Mouse (Mus musculus): ENCODE data around the gene Lsm11. TPM values are rescaled to one million over a fixed set of nuclear protein-coding genes. Genes with fewer than 3 reads are reported as not detected.

The Lsm11 gene
- 1 to 10 TPM in 21 of 26 experiments, under 1 TPM in 5; 0.62 to 5.6 (median 2.0) TPM for total RNA-seq (2018; cell fraction: chromatin; rRNA removed)
- 1 to 10 TPM; 1.2 to 4.2 (median 2.2) TPM for total RNA-seq (2018; cell fraction: cytosol; rRNA removed)
- 1 to 10 TPM in 24 of 26 experiments, under 1 TPM in 2; 0.64 to 7.8 (median 2.5) TPM for total RNA-seq (2018; cell fraction: nucleus; rRNA removed)
- polyA plus RNA-seq (2018), result 0.96 to 5.4 TPM (median 1.9 TPM) in 3 replicates

- Histone ChIP-seq H3K36me3 (ENCODE audit: inconsistent target) (peaks cover 5% of the 10 kb centered on the region; the same call in 1 of the 2 replicates), H3K4me3 (ENCODE audit: inconsistent target) (peak within 1 kb of the TSS; percentile 57), H3K27ac (peak within 1 kb of the TSS; percentile 35), H3K79me2 (ENCODE audit: inconsistent target) (peaks cover 37% of the 10 kb centered on the region)
- WGBS (ENCODE audit: missing documents), result 1% methylated on average over 37 of the region's 55 CpGs
Measured at GRCm38 (mm10) chr11:45944643-45945156, at the start of gene Lsm11. Gene Lsm11, minus strand, starts transcription at chr11:45944935.

GRCm38 (mm10) chr11:45992087-45992486 lies 47.4 kb upstream of the Lsm11 start:
- no peaks in the 10 kb centered on the region for H3K36me3 ChIP-seq (ENCODE audit: inconsistent target)
- 73% methylated on average over 13 of the region's 13 CpGs for WGBS (ENCODE audit: missing documents)
- no peak overlapping the region for H3K4me3 ChIP-seq (ENCODE audit: inconsistent target)
- no peak overlapping the region for H3K27ac ChIP-seq
- H3K79me2 ChIP-seq (ENCODE audit: inconsistent target), result no peaks in the 10 kb centered on the region

- no peak overlapping the region for H3K4me3 ChIP-seq (ENCODE audit: inconsistent target)
- H3K27ac ChIP-seq, result no peak overlapping the region
- 30% methylated on average over 16 of the region's 16 CpGs for WGBS (ENCODE audit: missing documents)
- H3K79me2 ChIP-seq (ENCODE audit: inconsistent target), result no peaks in the 10 kb centered on the region
- H3K36me3 ChIP-seq (ENCODE audit: inconsistent target), result no peaks in the 10 kb centered on the region
Measured at GRCm38 (mm10) chr11:45991604-45992003, 46.9 kb upstream of the Lsm11 start.

GRCm38 (mm10) chr11:45980893-45981253 lies 36.1 kb upstream of the Lsm11 start:
- no peaks in the 10 kb centered on the region for H3K36me3 ChIP-seq (ENCODE audit: inconsistent target)
- WGBS (ENCODE audit: missing documents), result 72% methylated on average over 19 of the region's 19 CpGs
- no peak overlapping the region for H3K27ac ChIP-seq
- H3K4me3 ChIP-seq (ENCODE audit: inconsistent target), result no peak overlapping the region
- H3K79me2 ChIP-seq (ENCODE audit: inconsistent target), result no peaks in the 10 kb centered on the region

GRCm38 (mm10) chr11:45979946-45980892 lies 35.5 kb upstream of the Lsm11 start, which contains the start of gene Sox30:
Gene Sox30, plus strand, starts transcription at chr11:45980310.
- H3K36me3 ChIP-seq (ENCODE audit: inconsistent target), result no peaks in the 10 kb centered on the region
- WGBS (ENCODE audit: missing documents), result 20% methylated on average over 70 of the region's 115 CpGs
- H3K27ac ChIP-seq, result no peak within 1 kb of the TSS
- no peak within 1 kb of the TSS for H3K4me3 ChIP-seq (ENCODE audit: inconsistent target)
- no peaks in the 10 kb centered on the region for H3K79me2 ChIP-seq (ENCODE audit: inconsistent target)

DNA sequence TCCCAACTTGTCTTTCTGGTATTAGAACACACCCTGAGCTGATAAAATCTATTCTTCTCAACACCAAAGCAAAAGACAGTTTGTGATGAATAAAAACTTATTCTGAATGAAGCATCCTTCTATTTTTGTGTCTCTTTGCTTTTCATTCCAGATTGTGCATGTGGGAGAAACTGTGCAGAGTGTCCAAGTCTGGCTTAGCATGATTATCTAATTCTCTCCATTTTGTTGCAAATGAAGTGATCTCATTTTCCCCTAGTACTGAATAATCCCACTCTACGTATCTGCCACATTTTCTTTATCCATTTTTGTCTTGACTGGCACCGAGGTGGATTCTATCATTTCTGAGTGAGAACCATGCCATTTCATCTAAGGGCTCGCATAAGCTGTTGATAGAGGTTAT lies 31.3 kb upstream of the Lsm11 start:
- no peak overlapping the region for H3K4me3 ChIP-seq (ENCODE audit: inconsistent target)
- WGBS (ENCODE audit: missing documents), result 96% methylated on average over 3 of the region's 3 CpGs
- H3K36me3 ChIP-seq (ENCODE audit: inconsistent target), result no peaks in the 10 kb centered on the region
- no peak overlapping the region for H3K27ac ChIP-seq
- no peaks in the 10 kb centered on the region for H3K79me2 ChIP-seq (ENCODE audit: inconsistent target)

DNA sequence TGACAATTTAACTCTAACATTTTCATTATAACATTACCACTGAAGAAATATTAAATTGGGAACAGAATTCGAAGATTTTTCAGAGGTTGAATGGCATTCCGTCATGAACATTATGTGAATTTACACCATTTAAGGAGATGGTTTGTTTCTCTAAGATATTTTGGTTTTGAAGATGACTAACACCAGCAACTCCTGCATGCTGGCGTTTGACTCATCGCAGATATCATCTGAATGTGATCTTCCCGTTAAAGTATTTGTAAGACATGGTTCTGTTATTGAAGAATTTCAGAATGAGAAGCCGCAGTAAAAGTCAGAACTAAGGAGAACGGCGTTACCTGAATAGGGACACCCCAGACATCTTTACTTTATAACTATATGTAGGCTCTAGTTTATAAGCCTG lies 29.7 kb upstream of the Lsm11 start:
- WGBS (ENCODE audit: missing documents), result 92% methylated on average over 8 of the region's 8 CpGs
- Histone ChIP-seq H3K4me3 (ENCODE audit: inconsistent target) (no peak overlapping the region), H3K27ac (no peak overlapping the region)

DNA sequence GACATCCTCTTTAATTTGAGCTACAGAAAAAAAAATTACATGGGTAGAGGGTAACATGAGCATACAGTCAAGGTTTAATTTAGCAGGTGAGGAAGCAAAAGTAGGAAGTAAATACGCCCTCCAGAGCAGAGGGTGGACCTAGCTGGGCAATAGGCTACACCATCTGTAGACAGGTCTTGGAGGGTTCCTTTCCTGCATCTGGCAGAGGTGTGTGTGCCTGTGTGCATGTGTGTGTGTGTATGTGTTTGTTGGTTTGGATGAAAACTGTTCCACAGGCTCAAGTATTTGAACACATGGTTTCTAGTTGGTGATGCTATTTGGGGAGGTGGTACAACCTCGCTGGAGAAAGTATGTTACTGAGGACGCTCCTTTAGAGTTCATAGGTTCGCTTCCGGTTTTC lies 28.9 kb upstream of the Lsm11 start:
- Histone ChIP-seq H3K36me3 (ENCODE audit: inconsistent target) (no peaks in the 10 kb centered on the region), H3K27ac (no peak overlapping the region), H3K4me3 (ENCODE audit: inconsistent target) (no peak overlapping the region), H3K79me2 (ENCODE audit: inconsistent target) (no peaks in the 10 kb centered on the region)
- WGBS (ENCODE audit: missing documents), result 70% methylated on average over 5 of the region's 5 CpGs

More for the DNA sequence above, 29.7 kb upstream of the Lsm11 start:
- Histone ChIP-seq H3K79me2 (ENCODE audit: inconsistent target) (no peaks in the 10 kb centered on the region), H3K36me3 (ENCODE audit: inconsistent target) (no peaks in the 10 kb centered on the region)

- H3K79me2 ChIP-seq (ENCODE audit: inconsistent target), result no peaks in the 10 kb centered on the region
- no peak overlapping the region for H3K4me3 ChIP-seq (ENCODE audit: inconsistent target)
- no peak overlapping the region for H3K27ac ChIP-seq
- 90% methylated on average over 3 of the region's 3 CpGs for WGBS (ENCODE audit: missing documents)
- no peaks in the 10 kb centered on the region for H3K36me3 ChIP-seq (ENCODE audit: inconsistent target)
Measured at GRCm38 (mm10) chr11:45968466-45968865, 23.7 kb upstream of the Lsm11 start.

DNA sequence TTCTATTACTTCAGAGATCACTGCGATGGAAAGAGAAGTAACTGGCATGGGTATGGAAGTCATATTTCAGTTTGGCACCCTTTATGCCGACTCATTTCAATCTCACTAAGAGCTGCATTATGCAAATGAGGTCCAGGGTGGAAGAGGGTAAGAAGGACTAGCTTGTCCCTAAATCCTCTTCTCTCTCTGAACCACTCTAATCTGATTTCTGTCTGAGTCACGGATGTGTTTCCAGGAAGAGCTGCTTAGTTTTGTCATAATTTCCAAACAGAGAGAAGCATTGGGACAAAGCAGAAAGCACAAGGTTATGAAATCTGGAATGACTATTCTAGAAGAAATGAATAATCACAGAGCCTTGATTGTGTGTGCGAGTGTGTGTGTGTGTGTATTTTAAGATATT lies 22.2 kb upstream of the Lsm11 start:
- Histone ChIP-seq H3K4me3 (ENCODE audit: inconsistent target) (no peak overlapping the region), H3K79me2 (ENCODE audit: inconsistent target) (no peaks in the 10 kb centered on the region), H3K27ac (no peak overlapping the region), H3K36me3 (ENCODE audit: inconsistent target) (no peaks in the 10 kb centered on the region)
- 78% methylated on average over 4 of the region's 4 CpGs for WGBS (ENCODE audit: missing documents)

GRCm38 (mm10) chr11:45960003-45960402 lies 15.3 kb upstream of the Lsm11 start:
- Histone ChIP-seq H3K36me3 (ENCODE audit: inconsistent target) (no peaks in the 10 kb centered on the region), H3K79me2 (ENCODE audit: inconsistent target) (no peaks in the 10 kb centered on the region), H3K27ac (no peak overlapping the region), H3K4me3 (ENCODE audit: inconsistent target) (no peak overlapping the region)
- 84% methylated on average over 5 of the region's 5 CpGs for WGBS (ENCODE audit: missing documents)

DNA sequence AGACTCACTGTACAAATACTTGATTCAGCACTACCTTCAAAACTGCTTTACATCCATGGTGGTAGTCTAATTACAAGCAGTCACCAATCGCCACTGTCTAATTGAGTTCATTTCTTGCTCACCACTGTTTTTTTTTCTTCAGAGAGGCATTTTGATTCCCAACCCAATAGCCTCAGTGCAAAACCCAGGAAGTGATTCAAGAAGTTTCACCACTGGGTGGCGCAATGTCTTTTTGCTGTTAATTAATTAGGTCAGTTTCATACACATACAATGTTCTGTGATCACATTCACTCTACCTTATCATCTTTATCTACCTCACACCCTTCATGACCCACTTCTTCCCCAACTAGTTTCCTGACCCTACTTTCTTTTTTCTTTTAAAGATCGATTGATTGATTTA lies 14.9 kb upstream of the Lsm11 start:
- WGBS (ENCODE audit: missing documents), result 66% methylated on average over 3 of the region's 3 CpGs
- H3K4me3 ChIP-seq (ENCODE audit: inconsistent target), result no peak overlapping the region
- no peak overlapping the region for H3K27ac ChIP-seq
- H3K36me3 ChIP-seq (ENCODE audit: inconsistent target), result no peaks in the 10 kb centered on the region
- no peaks in the 10 kb centered on the region for H3K79me2 ChIP-seq (ENCODE audit: inconsistent target)

GRCm38 (mm10) chr11:45955127-45955627 lies 10.4 kb upstream of the Lsm11 start, which contains the start of gene Thg1l:
Gene Thg1l, minus strand, starts transcription at chr11:45955494.
- Histone ChIP-seq H3K79me2 (ENCODE audit: inconsistent target) (no peaks in the 10 kb centered on the region), H3K4me3 (ENCODE audit: inconsistent target) (peak within 1 kb of the TSS; percentile 61), H3K36me3 (ENCODE audit: inconsistent target) (no peaks in the 10 kb centered on the region), H3K27ac (peak within 1 kb of the TSS; percentile 82)
- 0% methylated on average over 32 of the region's 32 CpGs for WGBS (ENCODE audit: missing documents)

GRCm38 (mm10) chr11:45947491-45947890 lies 2.8 kb upstream of the Lsm11 start:
- 100% methylated on average over 2 of the region's 2 CpGs for WGBS (ENCODE audit: missing documents)
- Histone ChIP-seq H3K36me3 (ENCODE audit: inconsistent target) (peaks cover 5% of the 10 kb centered on the region; the same call in 1 of the 2 replicates), H3K4me3 (ENCODE audit: inconsistent target) (no peak overlapping the region), H3K79me2 (ENCODE audit: inconsistent target) (peaks cover 17% of the 10 kb centered on the region), H3K27ac (no peak overlapping the region)

- H3K4me3 ChIP-seq (ENCODE audit: inconsistent target), result no peak overlapping the region
- no peak overlapping the region for H3K27ac ChIP-seq
- WGBS (ENCODE audit: missing documents), result 89% methylated on average over 4 of the region's 4 CpGs
- peaks cover 5% of the 10 kb centered on the region; the same call in 1 of the 2 replicates for H3K36me3 ChIP-seq (ENCODE audit: inconsistent target)
- peaks cover 24% of the 10 kb centered on the region for H3K79me2 ChIP-seq (ENCODE audit: inconsistent target)
Measured at GRCm38 (mm10) chr11:45946796-45947195, 2.1 kb upstream of the Lsm11 start.
